Mouse (Mus musculus) E14TG2a.4 (cell line): ENCODE measurements around the gene Ralgps1.

ENCODE experiments used
- CTCF ChIP-seq: conservative IDR thresholded peaks from 2 replicates; pipeline ENCODE4 v1.5.1; 2014; ENCODE audit warnings: low read length
- NANOG ChIP-seq: IDR thresholded peaks from 2 replicates; pipeline ENCODE4 v1.6.1; 2014; ENCODE audit warnings: borderline replicate concordance, low read length, mixed read lengths
- POU5F1 ChIP-seq: IDR thresholded peaks from 2 replicates; pipeline ENCODE4 v1.6.1; 2014; ENCODE audit warnings: low read length, borderline replicate concordance

DNA sequence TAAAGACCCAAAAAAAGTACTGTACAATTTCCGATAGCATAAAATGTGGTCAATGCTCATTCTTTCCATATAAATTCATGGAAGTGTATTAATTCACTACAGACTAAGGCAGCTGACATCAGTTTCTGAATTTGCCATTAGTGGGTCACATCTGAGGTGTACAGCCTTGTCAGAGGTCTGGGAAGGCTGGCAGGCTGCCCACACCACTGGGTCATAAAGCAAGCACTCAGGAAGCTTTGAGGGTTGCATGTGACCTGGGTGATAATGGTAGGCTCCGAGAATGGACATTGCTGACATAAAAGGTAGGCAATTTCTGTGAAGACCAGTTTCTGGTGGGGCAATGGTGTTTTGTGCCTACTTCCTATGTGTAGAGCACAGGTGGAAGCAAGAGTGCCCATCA is 183.4 kb downstream of the Ralgps1 start:
- no peak for TF ChIP-seq CTCF
- TF ChIP-seq NANOG, result no peak
- no peak for TF ChIP-seq POU5F1
